Mouse (Mus musculus) olfactory bulb, adult 2 months (tissue): ENCODE data around the gene Tmed8.

ENCODE experiments used
- CTCF ChIP-seq: fragments of 200-500 bp; IDR thresholded peaks from 2 replicates; pipeline ENCODE4 v1.5.1; 2012; ENCODE audit warnings: low read depth, mild to moderate bottlenecking, low read length, moderate library complexity; ENCODE audit not compliant: insufficient read depth
- POLR2A ChIP-seq: fragments of 200-500 bp; IDR thresholded peaks from 2 replicates; pipeline ENCODE4 v1.6.1; 2012; ENCODE audit warnings: mild to moderate bottlenecking, low read depth, low read length, moderate library complexity; ENCODE audit not compliant: insufficient read depth

- TF ChIP-seq POLR2A (no peak), CTCF (no peak)
These were observed 17.3 kb upstream of the Tmed8 start for GRCm38 (mm10) chr12:87217596-87217995.
